Mouse (Mus musculus) MEL (cell line): Measurements from ENCODE around the gene Jak3.

Experiments
- CTCF ChIP-seq, 3 experiments: IDR thresholded peaks in 2 of 3; conservative IDR thresholded peaks in 1 of 3; 2 replicates each; pipeline ENCODE4 v1.5.1; 2011 to 2012; ENCODE audit warnings: low read length in 3 of 3, low read depth in 2 of 3, mild to moderate bottlenecking in 2 of 3, improper control_type of control experiment in 1 of 3, inconsistent platforms in 1 of 3, mixed read lengths in 1 of 3, moderate library complexity in 1 of 3; ENCODE audit not compliant: control insufficient read depth in 1 of 3, insufficient read depth in 1 of 3, poor library complexity in 1 of 3, severe bottlenecking in 1 of 3
- ELF1 ChIP-seq: IDR thresholded peaks from 2 replicates; pipeline ENCODE4 v1.6.1; 2014; ENCODE audit warnings: low read depth, mild to moderate bottlenecking, inconsistent platforms, low read length, improper control_type of control experiment, moderate library complexity
- POLR2A ChIP-seq, 2 experiments: IDR thresholded peaks; 2 replicates each; pipeline ENCODE4 v1.6.1; 2011 to 2012; ENCODE audit warnings: low read length in 2 of 2, mild to moderate bottlenecking in 2 of 2, control low read depth in 1 of 2, improper control_type of control experiment in 1 of 2, low read depth in 1 of 2, moderate library complexity in 1 of 2; ENCODE audit not compliant: control insufficient read depth in 1 of 2, insufficient read depth in 1 of 2, poor library complexity in 1 of 2
- SMC3 ChIP-seq: IDR thresholded peaks from 2 replicates; pipeline ENCODE4 v1.6.1; 2011; ENCODE audit warnings: low read depth, low read length, improper control_type of control experiment
- ZC3H11A ChIP-seq: IDR thresholded peaks from 2 replicates; pipeline ENCODE4 v1.6.1; 2012; ENCODE audit warnings: low read depth, mild to moderate bottlenecking, inconsistent platforms, low read length, improper control_type of control experiment

GRCm38 (mm10) chr8:71674071-71674470 is 2.0 kb upstream of the Jak3 start:
- no peak for TF ChIP-seq ELF1
- no peak for TF ChIP-seq ZC3H11A
- no peak for TF ChIP-seq CTCF (IDR thresholded peaks at IDR 0.05 in 2 of 3, conservative IDR thresholded peaks at IDR 0.05 in 1 of 3; ENCODE audit: control insufficient read depth in 1 of 3, insufficient read depth in 1 of 3, low read depth in 2 of 3, low read length in 3 of 3, poor library complexity in 1 of 3, severe bottlenecking in 1 of 3)
- no peak for TF ChIP-seq POLR2A (IDR thresholded peaks at IDR 0.05; ENCODE audit: control insufficient read depth in 1 of 2, insufficient read depth in 1 of 2, low read depth in 1 of 2, low read length in 2 of 2, poor library complexity in 1 of 2)
- no peak for TF ChIP-seq SMC3
